Mouse (Mus musculus): ENCODE measurements around the gene Defb25.

Gene Defb25

GRCm38 (mm10) chr2:152626774-152627591 lies 4.1 kb upstream of the Defb25 start, which contains the start of gene Rem1:
TSS of gene Rem1 (plus strand) at chr2:152626951.
- DNase-seq = peak; percentile 9

- DNase-seq = no peak
Measured at GRCm38 (mm10) chr2:152625256-152625655, 2.4 kb upstream of the Defb25 start.

GRCm38 (mm10) chr2:152624566-152624965 lies 1.7 kb upstream of the Defb25 start:
- no peak for DNase-seq

- no peak for DNase-seq
Measured at GRCm38 (mm10) chr2:152622151-152622550, 702 bp downstream of the Defb25 start.

- DNase-seq = no peak
Measured at GRCm38 (mm10) chr2:152620367-152621134, 2.3 kb downstream of the Defb25 start.

- peak; percentile 25 for DNase-seq
Measured at GRCm38 (mm10) chr2:152617374-152617773, 5.5 kb downstream of the Defb25 start.

GRCm38 (mm10) chr2:152616470-152616869 lies 6.4 kb downstream of the Defb25 start:
- DNase-seq = no peak

GRCm38 (mm10) chr2:152615563-152615962 lies 7.3 kb downstream of the Defb25 start:
- peak; percentile 21 for DNase-seq

- peak; percentile 22 for DNase-seq
Measured at GRCm38 (mm10) chr2:152612193-152612592, 10.7 kb downstream of the Defb25 start.

GRCm38 (mm10) chr2:152608719-152609118 lies 14.1 kb downstream of the Defb25 start:
- no peak for DNase-seq

GRCm38 (mm10) chr2:152607746-152608145 lies 15.1 kb downstream of the Defb25 start:
- DNase-seq = no peak

GRCm38 (mm10) chr2:152604057-152604456 lies 18.8 kb downstream of the Defb25 start, which contains the start of gene Defb36:
TSS of gene Defb36 (plus strand) at chr2:152604327.
- peak; percentile 19 for DNase-seq

GRCm38 (mm10) chr2:152601275-152601960 lies 21.4 kb downstream of the Defb25 start:
- no peak for DNase-seq

GRCm38 (mm10) chr2:152600076-152600475 lies 22.8 kb downstream of the Defb25 start:
- DNase-seq = no peak

GRCm38 (mm10) chr2:152599299-152599698 lies 23.6 kb downstream of the Defb25 start, which contains the start of gene Defb45:
TSS of gene Defb45 (minus strand) at chr2:152599399.
- DNase-seq = no peak

GRCm38 (mm10) chr2:152589021-152589420 lies 33.8 kb downstream of the Defb25 start:
- no peak for DNase-seq

- no peak for DNase-seq
Measured at GRCm38 (mm10) chr2:152588450-152588849, 34.4 kb downstream of the Defb25 start.

- no peak for DNase-seq
Measured at GRCm38 (mm10) chr2:152586926-152587560, 35.8 kb downstream of the Defb25 start.

GRCm38 (mm10) chr2:152580612-152581011 lies 42.2 kb downstream of the Defb25 start:
- no peak for DNase-seq

GRCm38 (mm10) chr2:152580107-152580506 lies 42.7 kb downstream of the Defb25 start, which contains the start of gene Defb19:
TSS of gene Defb19 (minus strand) at chr2:152580312.
- DNase-seq = no peak

GRCm38 (mm10) chr2:152573484-152573883 lies 49.4 kb downstream of the Defb25 start:
- no peak for DNase-seq

Measured in liver (tissue).